Mouse (Mus musculus) testis, adult 2 months (tissue): ENCODE data around the gene Idi1.

Experiments
- CTCF ChIP-seq: fragments of 200-500 bp; IDR thresholded peaks from 2 replicates; pipeline ENCODE4 v1.5.1; 2012; ENCODE audit warnings: low read depth, mild to moderate bottlenecking, inconsistent platforms, low read length, moderate library complexity; ENCODE audit not compliant: control insufficient read depth, insufficient read depth, insufficient replicate concordance
- POLR2A ChIP-seq: fragments of 200-500 bp; IDR thresholded peaks from 2 replicates; pipeline ENCODE4 v1.6.1; 2012; ENCODE audit warnings: low read depth, mild to moderate bottlenecking, inconsistent platforms, low read length, moderate library complexity; ENCODE audit not compliant: control insufficient read depth

DNA sequence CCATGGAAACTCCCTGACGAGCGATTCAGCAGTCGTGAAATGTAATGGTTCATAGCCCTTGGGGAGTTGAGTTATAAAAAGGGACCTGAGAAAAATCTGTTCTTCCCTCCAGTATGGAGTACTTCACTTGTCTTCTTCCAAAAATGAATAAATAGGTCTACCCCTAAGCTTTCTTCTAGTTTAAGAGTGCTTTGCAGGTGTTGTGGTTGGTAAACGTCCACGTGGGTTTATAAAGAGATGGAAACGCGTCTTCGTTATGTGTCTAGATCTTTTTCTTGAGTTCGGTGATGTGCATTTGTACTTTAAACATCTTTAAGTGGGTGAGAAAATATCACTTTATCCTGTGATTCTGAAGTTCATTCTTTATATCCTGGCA, 872 bp downstream of the Idi1 start:
- TF ChIP-seq POLR2A (no peak), CTCF (no peak)
